Mouse (Mus musculus): ENCODE measurements at regions not wholly inside any gene's neighbourhood (a gene's known extent, or its start where the extent isn't known, plus 50 kb on each side); places are given as distances from the start of the nearest gene placed in this dataset.
"Not testable (repeated sequence)": the region's sequence is repeated elsewhere in the genome, so short reads cannot be mapped to it uniquely, and the experiment has no call there.

DNA sequence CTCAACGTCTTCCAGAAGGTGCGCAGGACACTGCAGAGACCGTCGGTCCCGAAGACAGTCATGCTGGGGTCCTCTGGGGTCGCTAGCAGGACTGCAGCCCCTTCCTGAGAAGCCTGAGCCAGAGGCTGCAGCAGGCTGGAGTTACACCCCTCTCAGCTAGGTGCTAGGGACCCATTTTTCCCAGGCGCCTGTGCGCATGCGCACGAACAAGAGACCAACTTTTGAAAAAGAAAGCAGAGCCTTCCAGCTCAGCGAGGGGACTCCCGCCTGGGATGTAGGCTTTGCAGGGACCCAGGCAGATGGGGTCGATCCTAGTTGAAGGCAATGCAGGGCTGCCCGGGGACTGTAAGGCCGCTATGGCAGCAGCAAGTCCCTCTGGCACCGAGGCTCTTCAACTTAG lies 104.7 kb upstream of the Atg7 start:
- DNase-seq (ENCODE audit: low read depth, low spot score) = not testable (repeated sequence)

- peak; percentile 1 for DNase-seq (ENCODE audit: low read depth, low spot score)
These were observed 92.7 kb upstream of the Atg7 start for GRCm38 (mm10) chr6:114550096-114550669.

GRCm38 (mm10) chr6:114553072-114553471 lies 89.8 kb upstream of the Atg7 start:
- not testable (repeated sequence) for DNase-seq (ENCODE audit: low read depth, low spot score)

DNA sequence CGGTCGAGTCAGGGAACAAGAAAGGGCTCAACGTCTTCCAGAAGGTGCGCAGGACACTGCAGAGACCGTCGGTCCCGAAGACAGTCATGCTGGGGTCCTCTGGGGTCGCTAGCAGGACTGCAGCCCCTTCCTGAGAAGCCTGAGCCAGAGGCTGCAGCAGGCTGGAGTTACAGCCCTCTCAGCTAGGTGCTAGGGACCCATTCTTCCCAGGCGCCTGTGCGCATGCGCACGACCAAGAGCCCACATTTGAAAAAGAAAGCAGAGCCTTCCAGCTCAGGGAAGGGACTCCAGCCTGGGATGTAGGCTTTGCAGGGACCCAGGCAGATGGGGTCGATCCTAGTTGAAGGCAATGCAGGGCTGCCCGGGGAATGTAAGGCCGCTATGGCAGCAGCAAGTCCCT lies 87.7 kb upstream of the Atg7 start:
- DNase-seq (ENCODE audit: low read depth, low spot score) = not testable (repeated sequence)

DNA sequence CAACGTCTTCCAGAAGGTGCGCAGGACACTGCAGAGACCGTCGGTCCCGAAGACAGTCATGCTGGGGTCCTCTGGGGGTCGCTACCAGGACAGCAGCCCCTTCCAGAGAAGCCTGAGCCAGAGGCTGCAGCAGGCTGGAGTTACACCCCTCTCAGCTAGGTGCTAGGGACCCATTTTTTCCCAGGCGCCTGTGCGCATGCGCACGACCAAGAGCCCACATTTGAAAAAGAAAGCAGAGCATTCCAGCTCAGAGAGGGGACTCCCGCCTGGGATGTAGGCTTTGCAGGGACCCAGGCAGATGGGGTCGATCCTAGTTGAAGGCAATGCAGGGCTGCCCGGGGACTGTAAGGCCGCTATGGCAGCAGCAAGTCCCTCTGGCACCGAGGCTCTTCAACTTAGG lies 65.6 kb upstream of the Atg7 start:
- not testable (repeated sequence) for DNase-seq (ENCODE audit: low read depth, low spot score)

All from A20 (cell line).